Mouse (Mus musculus): ENCODE data around the gene Pstk.
"Not testable (repeated sequence)": the region's sequence is repeated elsewhere in the genome, so short reads cannot be mapped to it uniquely, and the experiment has no call there.

DNA sequence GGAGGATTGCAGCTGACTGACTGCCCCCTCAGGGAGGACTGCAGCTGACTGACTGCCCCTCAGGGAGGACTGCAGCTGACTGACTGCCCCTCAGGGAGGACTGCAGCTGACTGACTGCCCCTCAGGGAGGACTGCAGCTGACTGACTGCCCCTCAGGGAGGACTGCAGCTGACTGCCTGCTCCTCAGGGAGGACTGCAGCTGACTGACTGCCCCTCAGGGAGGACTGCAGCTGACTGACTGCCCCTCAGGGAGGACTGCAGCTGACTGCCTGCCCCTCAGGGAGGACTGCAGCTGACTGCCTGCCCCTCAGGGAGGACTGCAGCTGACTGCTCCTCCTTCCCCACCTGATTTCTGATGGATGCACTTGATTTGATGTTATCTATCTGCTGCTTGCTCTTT is 45.8 kb downstream of the Pstk start:
- not testable (repeated sequence) for TF ChIP-seq CTCF, EP300 (IDR thresholded peaks at IDR 0.05; ENCODE audit: low read depth)

Measured in heart, postnatal 0 days (tissue).